Mouse (Mus musculus): Measurements from ENCODE around the gene Zbed6.

DNA sequence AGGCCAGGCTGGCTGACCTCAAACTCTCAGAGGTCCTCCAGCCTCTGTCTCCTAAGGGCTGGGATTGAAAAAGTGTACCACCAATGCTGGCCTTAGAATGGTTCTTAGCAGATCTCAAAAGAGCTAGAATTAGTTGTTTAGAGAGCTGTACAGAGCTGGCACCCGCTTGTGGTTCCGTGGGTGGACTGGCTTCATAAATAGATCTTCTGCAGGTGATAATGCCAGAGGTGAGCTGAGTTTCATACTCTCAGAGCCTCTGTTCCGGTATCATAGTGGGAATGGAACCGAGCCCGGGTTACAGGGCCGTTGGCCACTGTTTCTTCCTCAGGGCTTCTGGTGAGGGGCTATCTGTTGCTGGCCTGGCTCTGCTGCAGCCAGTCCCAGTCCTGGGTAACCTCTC lies 30.4 kb upstream of the Zbed6 start:
- TF ChIP-seq CTCF (IDR thresholded peaks at IDR 0.05): no peak
- no peak for TF ChIP-seq EP300 (IDR thresholded peaks at IDR 0.05)

Data from lung, postnatal 0 days (tissue).